Mouse (Mus musculus): ENCODE data around the gene Ell2. TPM values are rescaled to one million over a fixed set of nuclear protein-coding genes. Genes with fewer than 3 reads are reported as not detected.

Gene Ell2
- polyA plus RNA-seq, 1 experiment = 5.1 TPM

GRCm38 (mm10) chr13:75702814-75703213, 3.7 kb upstream of the Ell2 start:
- Histone ChIP-seq H3ac (ENCODE audit: control insufficient read depth, insufficient read length) (no peak overlapping the region), H3K79me2 (ENCODE audit: control insufficient read depth, insufficient read depth) (no peaks in the 10 kb centered on the region), H3K36me3 (ENCODE audit: control insufficient read depth, insufficient read depth) (no peaks in the 10 kb centered on the region), H3K27me3 (ENCODE audit: control insufficient read depth, insufficient read depth, insufficient read length) (no peaks in the 10 kb centered on the region), H3K4me3 (no peak overlapping the region), H3K4me2 (ENCODE audit: low read depth) (no peak overlapping the region)
- TF ChIP-seq TCF3 (IDR thresholded peaks at IDR 0.05; ENCODE audit: insufficient read length, low read depth) = no peak
- no peak for TF ChIP-seq TCF12 (IDR thresholded peaks at IDR 0.05; ENCODE audit: insufficient read depth, poor library complexity, severe bottlenecking)
- no peak for TF ChIP-seq POLR2AphosphoS2 (IDR thresholded peaks at IDR 0.05; ENCODE audit: insufficient read length, low read depth)
- no peak for TF ChIP-seq SRF (IDR thresholded peaks at IDR 0.05; ENCODE audit: control insufficient read depth, insufficient read length, low read depth)
- TF ChIP-seq CEBPB (IDR thresholded peaks at IDR 0.05; ENCODE audit: insufficient read depth, poor library complexity, severe bottlenecking) = no peak
- TF ChIP-seq POLR2A (IDR thresholded peaks at IDR 0.05; ENCODE audit: insufficient read length, low read depth) = no peak
- no peak for TF ChIP-seq REST (IDR thresholded peaks at IDR 0.05; ENCODE audit: insufficient read depth, insufficient read length)
- TF ChIP-seq MYOG (IDR thresholded peaks at IDR 0.05; ENCODE audit: control insufficient read depth in 1 of 3, insufficient read depth in 1 of 3, insufficient read length in 2 of 3, low read depth in 2 of 3) = no peak
- TF ChIP-seq MAX (IDR thresholded peaks at IDR 0.05; ENCODE audit: low read depth) = no peak
- no peak for TF ChIP-seq E2F4 (IDR thresholded peaks at IDR 0.05; ENCODE audit: insufficient read depth)
- TF ChIP-seq MYOD1 (IDR thresholded peaks at IDR 0.05; ENCODE audit: control insufficient read depth in 1 of 3, insufficient read length in 2 of 3, low read depth in 2 of 3) = no peak
- no peak for TF ChIP-seq USF1 (IDR thresholded peaks at IDR 0.05; ENCODE audit: low read depth)

GRCm38 (mm10) chr13:75706882-75707816, 592 bp downstream of the Ell2 start:
- Histone ChIP-seq H3K4me3 (peak overlapping the region; percentile 96), H3K27me3 (ENCODE audit: control insufficient read depth, insufficient read depth, insufficient read length) (no peaks in the 10 kb centered on the region), H3K79me2 (ENCODE audit: control insufficient read depth, insufficient read depth) (peaks cover 28% of the 10 kb centered on the region), H3K36me3 (ENCODE audit: control insufficient read depth, insufficient read depth) (no peaks in the 10 kb centered on the region), H3ac (ENCODE audit: control insufficient read depth, insufficient read length) (peak overlapping the region; percentile 90), H3K4me2 (ENCODE audit: low read depth) (peak overlapping the region; percentile 44)
- peak; percentile 6 for TF ChIP-seq REST (IDR thresholded peaks at IDR 0.05; ENCODE audit: insufficient read depth, insufficient read length)
- TF ChIP-seq SRF (IDR thresholded peaks at IDR 0.05; ENCODE audit: control insufficient read depth, insufficient read length, low read depth) = no peak
- TF ChIP-seq MYOG (IDR thresholded peaks at IDR 0.05; ENCODE audit: control insufficient read depth in 1 of 3, insufficient read depth in 1 of 3, insufficient read length in 2 of 3, low read depth in 2 of 3) = peak in 2 of 3 experiments; percentile 28 to 77
- TF ChIP-seq USF1 (IDR thresholded peaks at IDR 0.05; ENCODE audit: low read depth) = no peak
- no peak for TF ChIP-seq TCF12 (IDR thresholded peaks at IDR 0.05; ENCODE audit: insufficient read depth, poor library complexity, severe bottlenecking)
- no peak for TF ChIP-seq TCF3 (IDR thresholded peaks at IDR 0.05; ENCODE audit: insufficient read length, low read depth)
- TF ChIP-seq POLR2A (IDR thresholded peaks at IDR 0.05; ENCODE audit: insufficient read length, low read depth) = peak; percentile 98
- no peak for TF ChIP-seq MAX (IDR thresholded peaks at IDR 0.05; ENCODE audit: low read depth)
- TF ChIP-seq MYOD1 (IDR thresholded peaks at IDR 0.05; ENCODE audit: control insufficient read depth in 1 of 3, insufficient read length in 2 of 3, low read depth in 2 of 3) = peak in 2 of 3 experiments; percentile 20 to 71
- TF ChIP-seq POLR2AphosphoS2 (IDR thresholded peaks at IDR 0.05; ENCODE audit: insufficient read length, low read depth) = peak; percentile 93
- no peak for TF ChIP-seq CEBPB (IDR thresholded peaks at IDR 0.05; ENCODE audit: insufficient read depth, poor library complexity, severe bottlenecking)
- TF ChIP-seq E2F4 (IDR thresholded peaks at IDR 0.05; ENCODE audit: insufficient read depth) = no peak

- Histone ChIP-seq H3K27me3 (ENCODE audit: control insufficient read depth, insufficient read depth, insufficient read length) (no peaks in the 10 kb centered on the region), H3K36me3 (ENCODE audit: control insufficient read depth, insufficient read depth) (no peaks in the 10 kb centered on the region), H3K4me3 (peak overlapping the region; percentile 96), H3ac (ENCODE audit: control insufficient read depth, insufficient read length) (peak overlapping the region; percentile 90), H3K79me2 (ENCODE audit: control insufficient read depth, insufficient read depth) (peaks cover 28% of the 10 kb centered on the region), H3K4me2 (ENCODE audit: low read depth) (peak overlapping the region; percentile 84)
- TF ChIP-seq MYOG (IDR thresholded peaks at IDR 0.05; ENCODE audit: control insufficient read depth in 1 of 3, insufficient read depth in 1 of 3, insufficient read length in 2 of 3, low read depth in 2 of 3) = peak in 1 of 3 experiments; percentile 4
- no peak for TF ChIP-seq SRF (IDR thresholded peaks at IDR 0.05; ENCODE audit: control insufficient read depth, insufficient read length, low read depth)
- TF ChIP-seq MAX (IDR thresholded peaks at IDR 0.05; ENCODE audit: low read depth) = no peak
- peak; percentile 9 for TF ChIP-seq POLR2A (IDR thresholded peaks at IDR 0.05; ENCODE audit: insufficient read length, low read depth)
Observed at GRCm38 (mm10) chr13:75707821-75708636, 1.5 kb downstream of the Ell2 start.

GRCm38 (mm10) chr13:75708637-75709002, 2.1 kb downstream of the Ell2 start:
- TF ChIP-seq TCF3 (IDR thresholded peaks at IDR 0.05; ENCODE audit: insufficient read length, low read depth) (no peak), TCF12 (IDR thresholded peaks at IDR 0.05; ENCODE audit: insufficient read depth, poor library complexity, severe bottlenecking) (no peak), POLR2A (IDR thresholded peaks at IDR 0.05; ENCODE audit: insufficient read length, low read depth) (no peak), REST (IDR thresholded peaks at IDR 0.05; ENCODE audit: insufficient read depth, insufficient read length) (no peak), USF1 (IDR thresholded peaks at IDR 0.05; ENCODE audit: low read depth) (no peak), MYOD1 (IDR thresholded peaks at IDR 0.05; ENCODE audit: control insufficient read depth in 1 of 3, insufficient read length in 2 of 3, low read depth in 2 of 3) (no peak), MAX (IDR thresholded peaks at IDR 0.05; ENCODE audit: low read depth) (no peak), CEBPB (IDR thresholded peaks at IDR 0.05; ENCODE audit: insufficient read depth, poor library complexity, severe bottlenecking) (no peak), E2F4 (IDR thresholded peaks at IDR 0.05; ENCODE audit: insufficient read depth) (no peak), MYOG (IDR thresholded peaks at IDR 0.05; ENCODE audit: control insufficient read depth in 1 of 3, insufficient read depth in 1 of 3, insufficient read length in 2 of 3, low read depth in 2 of 3) (no peak), POLR2AphosphoS2 (IDR thresholded peaks at IDR 0.05; ENCODE audit: insufficient read length, low read depth) (no peak)
- H3ac ChIP-seq (ENCODE audit: control insufficient read depth, insufficient read length) = peak overlapping the region; percentile 90
- H3K79me2 ChIP-seq (ENCODE audit: control insufficient read depth, insufficient read depth) = peaks cover 32% of the 10 kb centered on the region

More at GRCm38 (mm10) chr13:75708637-75709002, 2.1 kb downstream of the Ell2 start:
- Histone ChIP-seq H3K4me2 (ENCODE audit: low read depth) (peak overlapping the region; percentile 84), H3K27me3 (ENCODE audit: control insufficient read depth, insufficient read depth, insufficient read length) (no peaks in the 10 kb centered on the region), H3K4me3 (peak overlapping the region; percentile 96), H3K36me3 (ENCODE audit: control insufficient read depth, insufficient read depth) (no peaks in the 10 kb centered on the region)
